Mouse (Mus musculus) hindbrain, embryonic 11.5 days (tissue): ENCODE results near the gene Kdm4d. TPM values are rescaled to one million over a fixed set of nuclear protein-coding genes. Genes with fewer than 3 reads are reported as not detected.

Source experiments
- ATAC-seq: fragments of 200-750 bp; cut with Nextera tagmentation; 2 replicates; pipeline ENCODE4 v1.8.0; 2017; ENCODE audit warnings: mild to moderate bottlenecking, moderate TSS enrichment, moderate library complexity; ENCODE audit not compliant: low FRiP score
- DNase-seq: peaks from one replicate; pipeline ENCODE4 v3.0.0-alpha.2; 2015; ENCODE audit warnings: low spot score
- H3K27ac ChIP-seq: fragments of 300-500 bp; sonication (generic); 2 replicates; pipeline ENCODE4 v1.5.1; 2014; ENCODE audit warnings: mild to moderate bottlenecking, low read depth, low read length
- H3K27me3 ChIP-seq: fragments of 300-500 bp; sonication (generic); 2 replicates; pipeline ENCODE4 v1.6.1; 2014; ENCODE audit warnings: mild to moderate bottlenecking, low read length, moderate library complexity, mixed read lengths; ENCODE audit not compliant: control insufficient read depth, insufficient read depth
- H3K36me3 ChIP-seq: fragments of 300-500 bp; sonication (generic); 2 replicates; pipeline ENCODE4 v1.6.1; 2014; ENCODE audit warnings: mild to moderate bottlenecking, low read length, moderate library complexity, mixed read lengths; ENCODE audit not compliant: control insufficient read depth, insufficient read depth
- H3K4me1 ChIP-seq: fragments of 300-500 bp; sonication (generic); replicated peaks from 2 replicates; pipeline ENCODE4 v1.6.1; 2014; ENCODE audit warnings: low read length, mixed read lengths; ENCODE audit not compliant: control insufficient read depth, insufficient read depth
- H3K4me2 ChIP-seq: fragments of 300-500 bp; sonication (generic); replicated peaks from 2 replicates; pipeline ENCODE4 v1.6.1; 2014; ENCODE audit warnings: mild to moderate bottlenecking, low read depth, low read length
- H3K4me3 ChIP-seq: fragments of 300-500 bp; sonication (generic); 2 replicates; pipeline ENCODE4 v1.5.1; 2014; ENCODE audit warnings: low read depth, low read length
- H3K9ac ChIP-seq: fragments of 300-500 bp; sonication (generic); 2 replicates; pipeline ENCODE4 v1.6.1; 2014; ENCODE audit warnings: low read depth, low read length
- H3K9me3 ChIP-seq: fragments of 300-500 bp; sonication (generic); 2 replicates; pipeline ENCODE4 v1.6.1; 2016; ENCODE audit warnings: low read length; ENCODE audit not compliant: control insufficient read depth
- WGBS: fragments of 180-500 bp; shearing (Covaris S2); extraction: QIAGEN DNeasy Blood & Tissue Kit; methylation state at CpG from one replicate; pipeline ENCODE4 v1.1.7; 2014; 5-methylcytosine and 5-hydroxymethylcytosine counted together
- polyA plus RNA-seq: library from polyadenylated mRNA; unstranded; fragments of >200 nt; fragmentation: Nextera tagmentation; extraction: Ambion mirVana; gene quantifications from 2 replicates; pipeline ENCODE4 v1.2.1, GENCODE M21; 2014

Kdm4d gene
- polyA plus RNA-seq, result 0.15 and 0.22 TPM in 2 replicates

GRCm38 (mm10) chr9:14500023-14500915 lies at the start of gene Kdm4d, which contains the start of gene Cwc15:
Kdm4d (minus strand) TSS chr9:14500482.
Cwc15 (plus strand) TSS chr9:14500617.
- peak within 1 kb of the TSS; percentile 68; the same call in 1 of the 2 replicates for H3K27ac ChIP-seq
- ATAC-seq, result peak; percentile 99
- no peaks in the 10 kb centered on the region for H3K9me3 ChIP-seq
- H3K4me1 ChIP-seq, result no peaks in the 10 kb centered on the region
- H3K4me3 ChIP-seq, result peak within 1 kb of the TSS; percentile 80
- 0 out of 2 replicates have a peak, but pooled peaks cover 2% of the 10 kb centered on the region for H3K36me3 ChIP-seq
- peak within 1 kb of the TSS; percentile 52 for H3K4me2 ChIP-seq
- peak; percentile 93 for DNase-seq
- 1% methylated on average over 59 of the region's 59 CpGs for WGBS
- peak within 1 kb of the TSS; percentile 81 for H3K9ac ChIP-seq
- no peaks in the 10 kb centered on the region for H3K27me3 ChIP-seq

DNA sequence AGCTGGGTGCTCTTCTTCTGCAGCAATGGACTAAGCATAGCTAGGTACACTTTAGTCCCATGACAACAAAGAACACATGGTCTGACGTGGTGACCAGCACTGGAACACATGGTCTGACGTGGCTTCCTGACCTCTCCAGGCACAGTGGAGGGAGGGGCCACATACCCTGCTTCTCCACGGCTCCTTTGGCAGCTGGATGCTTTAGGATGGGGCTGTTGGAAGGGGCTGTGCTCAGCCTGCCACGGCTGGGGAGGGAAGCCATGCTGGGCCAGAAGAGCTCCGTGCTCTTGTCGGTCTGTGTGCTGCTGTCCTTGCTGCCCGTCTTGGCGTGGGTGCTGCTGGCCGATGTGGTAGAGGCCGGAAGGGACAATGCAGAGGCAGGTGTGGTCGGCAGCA lies 48.1 kb upstream of the Kdm4d start:
- no peak for ATAC-seq
- H3K36me3 ChIP-seq, result peaks cover 4% of the 10 kb centered on the region; the same call in 1 of the 2 replicates

GRCm38 (mm10) chr9:14547584-14548365 lies 47.5 kb upstream of the Kdm4d start:
- H3K27ac ChIP-seq, result no peak overlapping the region
- H3K27me3 ChIP-seq, result no peaks in the 10 kb centered on the region
- H3K36me3 ChIP-seq, result peaks cover 5% of the 10 kb centered on the region; the same call in 1 of the 2 replicates
- DNase-seq (no peak), ATAC-seq (no peak)
- no peak overlapping the region for H3K9ac ChIP-seq
- 66% methylated on average over 12 of the region's 12 CpGs for WGBS
- no peak overlapping the region for H3K4me3 ChIP-seq
- no peak overlapping the region for H3K4me2 ChIP-seq
- H3K9me3 ChIP-seq, result no peaks in the 10 kb centered on the region
- no peaks in the 10 kb centered on the region for H3K4me1 ChIP-seq

More for the DNA sequence above, 48.1 kb upstream of the Kdm4d start:
- Histone ChIP-seq H3K4me2 (no peak overlapping the region), H3K9ac (no peak overlapping the region), H3K27ac (no peak overlapping the region), H3K9me3 (no peaks in the 10 kb centered on the region), H3K4me3 (no peak overlapping the region), H3K4me1 (no peaks in the 10 kb centered on the region), H3K27me3 (no peaks in the 10 kb centered on the region)
- 78% methylated on average over 11 of the region's 11 CpGs for WGBS
- no peak for DNase-seq

DNA sequence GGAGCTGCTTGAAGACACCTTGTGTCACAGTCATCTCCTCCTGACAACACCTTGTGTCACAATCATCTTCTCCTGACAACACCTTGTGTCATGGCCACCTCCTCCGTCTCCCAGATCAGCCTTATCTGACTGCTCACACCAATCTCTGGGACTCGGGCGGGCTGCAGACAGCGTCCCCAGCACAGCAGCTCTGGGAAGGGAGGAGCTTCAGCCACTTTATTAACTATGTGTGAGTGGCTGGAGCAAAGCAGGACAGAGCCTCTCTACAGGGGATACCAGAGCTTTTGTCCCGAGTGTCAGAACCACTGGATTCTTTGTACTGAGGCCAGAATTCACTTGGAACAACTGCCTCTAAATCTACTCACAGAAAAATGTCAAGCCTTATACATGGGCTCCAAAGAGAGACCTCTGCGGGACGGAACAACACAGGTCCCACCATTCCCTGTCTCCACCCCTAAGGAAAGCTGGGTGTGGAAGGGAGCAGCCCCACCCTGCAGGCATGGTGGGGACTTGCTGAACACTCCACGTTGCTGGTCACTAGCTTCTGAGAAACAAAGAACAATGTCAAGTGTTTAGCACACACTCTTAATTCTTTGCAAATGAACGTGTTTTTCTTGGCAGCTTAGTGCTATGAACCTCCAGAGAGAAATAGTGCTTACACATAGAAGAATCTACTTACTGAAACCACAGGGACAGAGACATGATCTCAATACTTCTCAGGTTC lies 43.9 kb upstream of the Kdm4d start:
- Histone ChIP-seq H3K9ac (no peak overlapping the region), H3K27me3 (no peaks in the 10 kb centered on the region), H3K27ac (no peak overlapping the region), H3K4me1 (no peaks in the 10 kb centered on the region), H3K4me2 (no peak overlapping the region), H3K9me3 (no peaks in the 10 kb centered on the region), H3K36me3 (peaks cover 6% of the 10 kb centered on the region; the same call in 1 of the 2 replicates), H3K4me3 (no peak overlapping the region)
- DNase-seq, result no peak
- no peak for ATAC-seq
- WGBS, result 60% methylated on average over 9 of the region's 9 CpGs

DNA sequence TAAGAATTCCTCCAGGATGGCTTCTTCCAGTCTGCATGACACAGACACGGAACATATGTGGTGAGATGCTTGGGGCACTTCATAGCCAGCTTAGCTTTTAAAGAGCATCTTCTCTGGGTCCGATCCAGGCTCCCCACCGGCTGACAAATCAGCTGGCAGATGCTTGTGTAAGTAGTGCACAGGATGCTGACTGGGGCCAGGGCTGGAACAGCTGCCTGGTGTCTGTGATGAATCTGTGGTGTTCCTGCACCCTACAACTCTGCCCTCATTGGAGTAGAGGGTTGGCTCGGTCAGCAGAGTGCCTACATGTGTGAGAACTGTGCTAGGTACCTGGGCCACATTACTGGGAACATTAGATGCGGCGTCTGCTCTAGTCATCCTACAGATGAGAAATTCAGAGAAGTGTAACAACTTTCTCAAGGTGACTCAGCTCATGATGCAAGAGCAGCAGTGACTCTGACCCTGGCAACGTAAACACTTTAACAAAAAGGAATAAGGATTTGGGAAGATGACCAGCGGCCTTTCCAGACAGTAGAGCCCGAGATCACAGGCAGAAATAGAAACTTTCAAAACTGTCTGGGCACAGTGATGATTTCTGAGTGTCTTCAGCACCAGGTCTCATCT lies 34.7 kb upstream of the Kdm4d start:
- no peak for ATAC-seq
- Histone ChIP-seq H3K9me3 (no peaks in the 10 kb centered on the region), H3K9ac (no peak overlapping the region), H3K27ac (no peak overlapping the region), H3K4me3 (no peak overlapping the region), H3K4me2 (no peak overlapping the region), H3K27me3 (no peaks in the 10 kb centered on the region), H3K36me3 (no peaks in the 10 kb centered on the region), H3K4me1 (0 out of 2 replicates have a peak, but pooled peaks cover 2% of the 10 kb centered on the region)
- 89% methylated on average over 9 of the region's 9 CpGs for WGBS
- no peak for DNase-seq

DNA sequence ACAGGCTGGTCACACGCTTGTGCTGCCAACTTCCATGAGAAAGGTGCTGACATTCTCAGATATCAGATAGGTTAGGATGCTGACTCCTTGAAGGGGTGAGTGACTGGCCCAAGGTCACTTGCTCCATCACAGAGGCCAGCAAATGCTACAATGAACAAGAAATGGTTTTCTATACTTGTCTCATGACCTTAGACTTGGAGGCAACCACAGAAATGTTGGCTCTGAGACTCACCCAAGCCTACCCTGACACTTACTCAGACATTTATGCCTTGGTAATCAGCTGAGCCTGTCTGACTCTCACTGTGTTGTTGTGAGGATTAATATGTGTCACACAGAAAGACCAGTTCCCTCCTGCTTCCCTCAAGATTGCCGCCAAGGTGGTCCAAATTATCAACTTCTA lies 33.4 kb upstream of the Kdm4d start:
- H3K27ac ChIP-seq, result no peak overlapping the region
- H3K4me1 ChIP-seq, result 0 out of 2 replicates have a peak, but pooled peaks cover 2% of the 10 kb centered on the region
- H3K4me2 ChIP-seq, result no peak overlapping the region
- DNase-seq (no peak), ATAC-seq (no peak)
- WGBS, result 90% methylated on average over 2 of the region's 2 CpGs
- H3K36me3 ChIP-seq, result no peaks in the 10 kb centered on the region
- H3K9ac ChIP-seq, result no peak overlapping the region
- H3K4me3 ChIP-seq, result no peak overlapping the region
- no peaks in the 10 kb centered on the region for H3K27me3 ChIP-seq
- no peaks in the 10 kb centered on the region for H3K9me3 ChIP-seq

DNA sequence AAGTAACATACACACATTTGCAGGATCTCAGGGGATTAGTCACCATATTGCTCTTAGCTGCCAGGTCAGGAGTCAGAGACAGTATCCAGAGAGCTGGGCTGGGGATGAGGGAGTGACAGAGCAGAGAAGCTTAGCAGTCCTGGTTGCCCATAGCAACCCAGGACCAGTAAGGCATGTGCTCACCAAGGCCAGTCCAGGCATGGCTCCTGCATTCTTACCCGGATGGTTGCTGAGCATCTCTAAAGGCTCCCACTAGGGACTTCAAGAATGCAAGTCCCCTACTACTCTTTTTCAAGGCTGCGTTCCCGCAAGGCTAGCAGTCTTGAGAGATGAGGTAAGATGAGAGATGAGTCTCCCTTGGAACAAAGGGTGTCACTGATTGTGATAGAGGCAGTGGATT lies 32.0 kb upstream of the Kdm4d start:
- no peak overlapping the region for H3K9ac ChIP-seq
- DNase-seq (peak; percentile 52), ATAC-seq (peak; percentile 79)
- H3K4me3 ChIP-seq, result no peak overlapping the region
- no peaks in the 10 kb centered on the region for H3K36me3 ChIP-seq
- 0 out of 2 replicates have a peak, but pooled peaks cover 2% of the 10 kb centered on the region for H3K4me1 ChIP-seq
- no peak overlapping the region; the same call in 1 of the 2 replicates for H3K4me2 ChIP-seq
- WGBS, result 18% methylated on average over 3 of the region's 3 CpGs
- no peak overlapping the region for H3K27ac ChIP-seq
- H3K27me3 ChIP-seq, result no peaks in the 10 kb centered on the region
- no peaks in the 10 kb centered on the region for H3K9me3 ChIP-seq

GRCm38 (mm10) chr9:14530004-14530403 lies 29.7 kb upstream of the Kdm4d start:
- no peaks in the 10 kb centered on the region for H3K36me3 ChIP-seq
- WGBS, result 81% methylated on average over 5 of the region's 5 CpGs
- no peak for ATAC-seq

More at GRCm38 (mm10) chr9:14530004-14530403, 29.7 kb upstream of the Kdm4d start:
- Histone ChIP-seq H3K9ac (no peak overlapping the region), H3K4me1 (0 out of 2 replicates have a peak, but pooled peaks cover 2% of the 10 kb centered on the region), H3K27ac (no peak overlapping the region), H3K9me3 (no peaks in the 10 kb centered on the region), H3K4me3 (no peak overlapping the region), H3K4me2 (no peak overlapping the region), H3K27me3 (no peaks in the 10 kb centered on the region)
- no peak for DNase-seq
